Mouse (Mus musculus): ENCODE data around the gene Mt3. TPM values are rescaled to one million over a fixed set of nuclear protein-coding genes. Genes with fewer than 3 reads are reported as not detected.
A peak's percentile ranks its signal among the peaks of the same experiment; 100 is the strongest.
"Not testable (repeated sequence)": the region's sequence is repeated elsewhere in the genome, so short reads cannot be mapped to it uniquely, and the experiment has no call there.

The Mt3 gene
- polyA plus RNA-seq, 1 experiment from 2014 or later, result 0.60 TPM

DNA sequence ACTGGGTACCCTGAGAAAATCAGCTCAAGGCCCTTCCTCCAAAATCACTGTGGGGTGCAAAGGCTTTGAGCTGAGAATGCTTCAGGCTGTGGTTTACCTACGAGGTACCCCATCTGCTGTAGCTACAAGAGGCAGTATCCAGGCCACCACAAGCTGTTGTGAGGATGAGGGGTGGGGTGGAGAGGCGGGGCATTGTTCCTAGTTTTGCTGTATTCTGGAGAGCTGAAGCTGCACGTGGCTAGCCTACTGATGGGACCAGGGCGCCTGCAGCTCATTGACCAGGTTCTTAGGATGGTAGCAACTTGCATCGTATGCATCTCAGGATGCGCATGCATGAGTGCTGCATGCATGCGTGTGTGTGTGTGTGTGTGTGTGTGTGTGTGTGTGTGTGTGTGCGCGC lies 30.8 kb upstream of the Mt3 start:
- H3K36me3 ChIP-seq (ENCODE audit: control insufficient read depth, insufficient read depth, low read length), result no peaks in the 10 kb centered on the region
- no peak overlapping the region for H3K4me2 ChIP-seq (replicated peaks; ENCODE audit: low read depth, low read length)
- H3K9me3 ChIP-seq (ENCODE audit: control insufficient read depth, low read length), result no peaks in the 10 kb centered on the region
- no peaks in the 10 kb centered on the region for H3K27me3 ChIP-seq (ENCODE audit: control insufficient read depth, insufficient read depth, low read length)
- H3K27ac ChIP-seq (ENCODE audit: low read depth, low read length), result no peak overlapping the region
- H3K9ac ChIP-seq (ENCODE audit: low read depth, low read length), result no peak overlapping the region
- 81% methylated on average over 9 of the region's 9 CpGs for WGBS
- no peaks in the 10 kb centered on the region for H3K4me1 ChIP-seq (ENCODE audit: control insufficient read depth, insufficient read depth, low read length)
- ATAC-seq (ENCODE audit: low FRiP score, low TSS enrichment), result no peak
- no peak overlapping the region for H3K4me3 ChIP-seq (ENCODE audit: low read length)

DNA sequence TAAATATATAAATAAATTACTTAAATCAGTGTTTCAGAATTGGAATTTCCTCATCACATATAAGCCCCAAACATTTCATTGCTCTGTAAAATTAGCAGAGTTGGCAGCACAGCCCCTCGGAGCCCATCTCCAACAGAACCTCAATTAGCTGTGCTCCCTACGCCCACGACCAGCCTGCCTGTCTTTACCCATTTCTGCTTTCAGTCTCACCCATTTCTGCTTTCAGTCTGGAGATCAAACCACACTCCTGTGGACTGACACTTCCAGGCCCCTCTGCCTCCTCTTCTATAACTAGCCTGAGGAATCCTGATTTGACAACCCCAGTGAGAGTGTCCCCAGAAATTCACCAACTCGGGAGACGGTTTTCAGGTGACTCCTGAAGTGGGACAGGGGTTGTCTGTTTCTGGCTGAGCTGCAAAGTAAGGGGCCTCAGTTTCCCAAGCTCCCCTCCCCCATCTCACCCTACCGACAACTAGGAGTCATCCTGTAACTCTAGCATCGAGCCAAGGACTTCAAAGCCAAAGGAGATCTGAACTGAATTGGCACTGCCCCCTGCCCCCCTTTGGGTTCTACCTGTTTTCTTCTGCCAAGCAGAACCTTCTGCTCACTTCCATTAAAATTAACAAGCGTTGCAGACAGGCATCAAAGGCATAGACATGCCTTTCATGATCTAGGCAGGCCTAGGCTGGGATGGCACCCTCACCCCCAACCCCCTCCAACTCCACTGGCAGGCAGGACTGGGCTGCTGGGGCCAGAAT lies 29.5 kb upstream of the Mt3 start:
- H3K27me3 ChIP-seq (ENCODE audit: control insufficient read depth, insufficient read depth, low read length), result no peaks in the 10 kb centered on the region
- H3K27ac ChIP-seq (ENCODE audit: low read depth, low read length), result no peak overlapping the region
- H3K4me2 ChIP-seq (replicated peaks; ENCODE audit: low read depth, low read length), result no peak overlapping the region
- ATAC-seq (ENCODE audit: low FRiP score, low TSS enrichment), result 0 out of 2 replicates have a peak, but pooled peaks have one; percentile 14
- H3K36me3 ChIP-seq (ENCODE audit: control insufficient read depth, insufficient read depth, low read length), result no peaks in the 10 kb centered on the region
- WGBS, result 29% methylated on average over 8 of the region's 8 CpGs
- no peaks in the 10 kb centered on the region for H3K4me1 ChIP-seq (ENCODE audit: control insufficient read depth, insufficient read depth, low read length)
- H3K9ac ChIP-seq (ENCODE audit: low read depth, low read length), result no peak overlapping the region
- H3K9me3 ChIP-seq (ENCODE audit: control insufficient read depth, low read length), result no peaks in the 10 kb centered on the region
- H3K4me3 ChIP-seq (ENCODE audit: low read length), result no peak overlapping the region

DNA sequence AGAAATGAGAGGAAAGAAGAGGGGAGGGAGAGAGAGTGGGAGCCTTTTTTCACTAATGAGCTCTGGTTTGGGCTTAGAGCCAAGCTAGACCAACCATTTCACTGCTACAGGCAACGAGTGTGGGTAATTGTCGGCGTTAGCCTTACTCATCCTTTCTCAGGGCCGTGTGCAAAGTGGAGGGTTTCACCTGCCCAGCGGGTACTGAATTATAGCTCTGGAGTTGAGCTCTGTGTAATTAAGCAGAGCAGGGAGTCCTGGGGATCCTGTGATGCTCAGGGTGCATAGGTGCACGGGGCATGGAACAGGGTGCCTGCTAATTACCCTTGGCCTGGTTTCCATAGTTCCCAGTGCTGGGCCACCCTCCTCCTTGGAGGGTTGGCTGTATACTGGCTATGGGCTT lies 24.7 kb upstream of the Mt3 start:
- H3K36me3 ChIP-seq (ENCODE audit: control insufficient read depth, insufficient read depth, low read length), result no peaks in the 10 kb centered on the region
- no peaks in the 10 kb centered on the region for H3K27me3 ChIP-seq (ENCODE audit: control insufficient read depth, insufficient read depth, low read length)
- no peak overlapping the region for H3K9ac ChIP-seq (ENCODE audit: low read depth, low read length)
- WGBS, result 71% methylated on average over 6 of the region's 6 CpGs
- H3K4me3 ChIP-seq (ENCODE audit: low read length), result no peak overlapping the region
- no peaks in the 10 kb centered on the region for H3K9me3 ChIP-seq (ENCODE audit: control insufficient read depth, low read length)
- ATAC-seq (ENCODE audit: low FRiP score, low TSS enrichment), result no peak
- no peaks in the 10 kb centered on the region for H3K4me1 ChIP-seq (ENCODE audit: control insufficient read depth, insufficient read depth, low read length)
- H3K4me2 ChIP-seq (replicated peaks; ENCODE audit: low read depth, low read length), result no peak overlapping the region
- H3K27ac ChIP-seq (ENCODE audit: low read depth, low read length), result no peak overlapping the region

DNA sequence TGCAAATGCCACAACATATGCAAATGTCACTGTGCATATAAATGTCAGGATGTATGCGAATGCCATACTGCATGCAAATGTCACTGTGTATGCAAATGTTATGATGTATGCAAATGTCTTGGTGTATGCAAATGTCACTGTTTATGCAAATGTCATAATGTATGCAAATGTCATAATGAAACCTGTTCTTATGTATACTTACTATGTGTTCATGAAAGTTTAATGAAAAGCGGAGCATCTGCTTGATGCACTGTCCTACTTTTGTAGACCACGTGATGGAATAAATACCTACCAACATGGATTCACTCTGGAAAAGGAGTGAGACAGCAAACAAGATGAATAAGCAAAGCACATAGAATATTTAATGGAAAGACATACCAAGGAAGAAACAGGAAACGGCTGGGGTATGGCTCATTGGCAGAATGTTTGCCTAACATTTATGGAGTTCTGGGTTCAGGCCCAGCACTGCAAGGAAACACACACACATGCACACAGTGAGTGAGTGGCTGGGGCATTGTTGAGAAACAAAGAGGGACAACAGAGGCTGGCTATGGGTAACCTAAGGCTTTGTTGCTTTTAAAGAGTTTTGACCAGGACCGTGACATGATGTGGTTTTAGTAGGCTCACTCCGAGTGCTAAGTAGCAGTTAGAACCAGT lies 23.1 kb upstream of the Mt3 start:
- Histone ChIP-seq H3K4me2 (replicated peaks; ENCODE audit: low read depth, low read length) (no peak overlapping the region), H3K9ac (ENCODE audit: low read depth, low read length) (no peak overlapping the region), H3K36me3 (ENCODE audit: control insufficient read depth, insufficient read depth, low read length) (no peaks in the 10 kb centered on the region), H3K9me3 (ENCODE audit: control insufficient read depth, low read length) (no peaks in the 10 kb centered on the region), H3K27me3 (ENCODE audit: control insufficient read depth, insufficient read depth, low read length) (no peaks in the 10 kb centered on the region), H3K27ac (ENCODE audit: low read depth, low read length) (no peak overlapping the region), H3K4me3 (ENCODE audit: low read length) (no peak overlapping the region), H3K4me1 (ENCODE audit: control insufficient read depth, insufficient read depth, low read length) (no peaks in the 10 kb centered on the region)
- 87% methylated on average over 6 of the region's 6 CpGs for WGBS
- no peak for ATAC-seq (ENCODE audit: low FRiP score, low TSS enrichment)

DNA sequence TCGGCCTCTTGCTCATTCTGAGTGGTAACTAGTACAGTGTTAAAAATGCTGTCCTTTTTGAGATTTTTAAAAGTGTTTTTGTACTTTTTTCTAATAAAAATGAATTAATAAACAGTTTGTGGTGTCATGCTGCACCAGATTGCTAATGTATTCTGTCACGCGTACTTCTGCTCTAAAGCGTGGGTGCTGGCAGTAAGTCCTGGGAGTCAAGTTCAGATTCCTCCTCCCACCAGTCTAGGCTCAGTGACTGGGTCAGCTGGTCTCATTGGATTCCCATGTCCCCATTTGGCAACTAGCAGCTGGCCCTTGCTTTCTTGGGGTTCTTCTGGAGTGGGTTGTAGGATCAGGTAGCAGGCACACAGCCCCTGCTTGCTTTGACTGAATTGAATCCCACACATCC lies 22.3 kb upstream of the Mt3 start:
- no peak overlapping the region for H3K27ac ChIP-seq (ENCODE audit: low read depth, low read length)
- H3K4me3 ChIP-seq (ENCODE audit: low read length), result no peak overlapping the region
- H3K9ac ChIP-seq (ENCODE audit: low read depth, low read length), result no peak overlapping the region
- no peaks in the 10 kb centered on the region for H3K4me1 ChIP-seq (ENCODE audit: control insufficient read depth, insufficient read depth, low read length)
- ATAC-seq (ENCODE audit: low FRiP score, low TSS enrichment), result no peak
- H3K27me3 ChIP-seq (ENCODE audit: control insufficient read depth, insufficient read depth, low read length), result no peaks in the 10 kb centered on the region
- H3K4me2 ChIP-seq (replicated peaks; ENCODE audit: low read depth, low read length), result no peak overlapping the region
- no peaks in the 10 kb centered on the region for H3K9me3 ChIP-seq (ENCODE audit: control insufficient read depth, low read length)
- no peaks in the 10 kb centered on the region for H3K36me3 ChIP-seq (ENCODE audit: control insufficient read depth, insufficient read depth, low read length)
- 73% methylated on average over 4 of the region's 4 CpGs for WGBS

DNA sequence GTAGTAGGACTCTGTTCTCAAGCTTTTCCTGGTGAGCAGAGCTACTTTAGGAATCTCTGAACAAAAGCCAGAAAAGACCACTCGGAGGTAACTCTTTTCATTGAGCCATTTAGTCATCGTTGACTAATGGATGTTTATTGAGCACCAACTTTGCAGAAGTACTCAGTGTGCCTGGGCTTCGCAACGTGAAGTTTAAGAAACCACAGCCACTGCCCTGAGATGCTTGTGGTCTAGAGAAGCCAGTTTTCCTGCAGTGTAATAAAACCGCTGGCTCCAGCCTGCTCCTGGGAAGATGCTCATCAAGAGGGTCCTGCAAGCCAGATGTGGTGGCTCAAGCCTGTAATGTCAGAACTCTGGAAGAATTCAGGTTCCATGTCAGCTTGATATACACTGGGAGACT lies 20.3 kb upstream of the Mt3 start:
- no peaks in the 10 kb centered on the region for H3K27me3 ChIP-seq (ENCODE audit: control insufficient read depth, insufficient read depth, low read length)
- H3K9ac ChIP-seq (ENCODE audit: low read depth, low read length), result no peak overlapping the region
- WGBS, result 70% methylated on average over 5 of the region's 5 CpGs
- H3K36me3 ChIP-seq (ENCODE audit: control insufficient read depth, insufficient read depth, low read length), result no peaks in the 10 kb centered on the region
- H3K4me2 ChIP-seq (replicated peaks; ENCODE audit: low read depth, low read length), result no peak overlapping the region
- no peak for ATAC-seq (ENCODE audit: low FRiP score, low TSS enrichment)
- H3K4me3 ChIP-seq (ENCODE audit: low read length), result no peak overlapping the region
- H3K4me1 ChIP-seq (ENCODE audit: control insufficient read depth, insufficient read depth, low read length), result no peaks in the 10 kb centered on the region
- no peak overlapping the region for H3K27ac ChIP-seq (ENCODE audit: low read depth, low read length)
- H3K9me3 ChIP-seq (ENCODE audit: control insufficient read depth, low read length), result no peaks in the 10 kb centered on the region

DNA sequence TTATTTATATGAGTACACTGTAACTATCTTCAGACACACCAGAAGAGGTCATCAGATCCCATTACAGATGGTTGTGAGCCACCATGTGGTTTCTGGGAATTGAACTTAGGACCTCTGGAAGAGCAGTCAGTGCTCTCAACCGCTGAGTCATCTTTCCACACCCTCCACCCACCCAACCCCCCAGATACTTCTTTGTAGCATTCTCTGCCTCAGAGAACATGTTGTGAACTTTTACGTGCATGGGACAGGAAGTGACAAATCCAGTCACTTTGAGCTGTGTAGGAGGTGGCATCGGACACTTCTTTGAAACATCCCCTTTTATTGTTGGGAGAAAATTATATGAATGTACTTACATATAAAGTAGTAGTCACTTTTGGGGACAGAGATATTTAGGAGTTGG lies 17.8 kb upstream of the Mt3 start:
- H3K9me3 ChIP-seq (ENCODE audit: control insufficient read depth, low read length); ATAC-seq (ENCODE audit: low FRiP score, low TSS enrichment): not testable (repeated sequence)
- WGBS, result 45% methylated on average over 3 of the region's 3 CpGs

DNA sequence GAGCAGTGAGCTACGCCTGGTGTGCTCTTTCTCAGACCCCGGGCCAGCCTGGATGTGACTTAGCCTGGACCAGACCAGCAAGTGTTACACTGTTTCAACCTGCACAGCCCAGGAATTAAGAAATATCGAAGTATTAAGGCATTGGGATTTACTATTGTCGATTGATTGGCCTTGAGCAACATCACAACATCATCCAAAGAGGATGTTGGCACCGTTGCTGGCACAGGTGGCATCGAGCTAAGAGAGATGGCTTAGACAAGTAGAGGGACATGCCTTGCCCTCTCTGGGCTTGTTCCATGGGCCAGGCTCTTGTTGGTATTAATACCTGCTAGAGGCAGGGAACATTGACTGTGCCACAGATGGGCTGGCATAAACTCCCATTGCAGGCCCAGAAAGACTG lies 16.9 kb upstream of the Mt3 start:
- 94% methylated on average over 6 of the region's 6 CpGs for WGBS
- H3K9me3 ChIP-seq (ENCODE audit: control insufficient read depth, low read length), result no peaks in the 10 kb centered on the region
- no peak overlapping the region for H3K27ac ChIP-seq (ENCODE audit: low read depth, low read length)
- ATAC-seq (ENCODE audit: low FRiP score, low TSS enrichment), result no peak
- no peak overlapping the region for H3K4me2 ChIP-seq (replicated peaks; ENCODE audit: low read depth, low read length)
- H3K36me3 ChIP-seq (ENCODE audit: control insufficient read depth, insufficient read depth, low read length), result no peaks in the 10 kb centered on the region
- H3K4me3 ChIP-seq (ENCODE audit: low read length), result no peak overlapping the region
- no peaks in the 10 kb centered on the region for H3K27me3 ChIP-seq (ENCODE audit: control insufficient read depth, insufficient read depth, low read length)
- H3K4me1 ChIP-seq (ENCODE audit: control insufficient read depth, insufficient read depth, low read length), result no peaks in the 10 kb centered on the region
- no peak overlapping the region for H3K9ac ChIP-seq (ENCODE audit: low read depth, low read length)

More for the DNA sequence above, 17.8 kb upstream of the Mt3 start:
- not testable (repeated sequence) for H3K27ac ChIP-seq (ENCODE audit: low read depth, low read length); H3K27me3 ChIP-seq (ENCODE audit: control insufficient read depth, insufficient read depth, low read length); H3K4me3 ChIP-seq (ENCODE audit: low read length); H3K4me1 ChIP-seq (ENCODE audit: control insufficient read depth, insufficient read depth, low read length); H3K9ac ChIP-seq (ENCODE audit: low read depth, low read length); H3K4me2 ChIP-seq (replicated peaks; ENCODE audit: low read depth, low read length); H3K36me3 ChIP-seq (ENCODE audit: control insufficient read depth, insufficient read depth, low read length)

DNA sequence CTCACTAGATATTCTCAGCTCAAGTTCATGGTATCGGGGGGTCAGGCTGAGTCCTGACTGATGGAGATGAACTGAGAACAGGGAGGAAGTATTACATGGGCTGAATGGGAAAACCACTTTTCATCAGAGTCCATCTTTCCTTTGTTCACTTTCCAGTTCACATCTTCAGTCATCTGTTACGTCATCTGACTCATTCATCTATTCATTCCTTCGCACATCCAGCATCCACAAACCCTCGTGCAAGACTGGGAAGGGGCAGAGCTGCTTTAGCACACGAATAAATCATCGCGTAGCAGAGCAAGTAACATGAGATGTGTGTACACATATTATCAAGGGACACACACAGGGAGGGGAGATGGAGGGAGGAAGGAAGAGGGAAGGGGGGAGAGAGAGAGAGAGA lies 16.2 kb upstream of the Mt3 start:
- Histone ChIP-seq H3K36me3 (ENCODE audit: control insufficient read depth, insufficient read depth, low read length) (no peaks in the 10 kb centered on the region), H3K27ac (ENCODE audit: low read depth, low read length) (no peak overlapping the region), H3K4me3 (ENCODE audit: low read length) (no peak overlapping the region), H3K4me2 (replicated peaks; ENCODE audit: low read depth, low read length) (no peak overlapping the region), H3K27me3 (ENCODE audit: control insufficient read depth, insufficient read depth, low read length) (no peaks in the 10 kb centered on the region), H3K4me1 (ENCODE audit: control insufficient read depth, insufficient read depth, low read length) (no peaks in the 10 kb centered on the region), H3K9me3 (ENCODE audit: control insufficient read depth, low read length) (no peaks in the 10 kb centered on the region), H3K9ac (ENCODE audit: low read depth, low read length) (no peak overlapping the region)
- WGBS, result 63% methylated on average over 7 of the region's 7 CpGs
- ATAC-seq (ENCODE audit: low FRiP score, low TSS enrichment), result no peak
